Mouse (Mus musculus) frontal cortex, postnatal 25 days (tissue): ENCODE measurements around the gene Jak1.

ENCODE experiments used
- DNase-seq, 2 experiments: peaks; one replicate each; pipeline ENCODE4 v3.0.0; 2022; ENCODE audit warnings: low spot score in 2 of 2

Gene Jak1

GRCm38 (mm10) chr4:101264741-101265513 lies at the start of gene Jak1:
Gene Jak1 (minus strand): TSS chr4:101265282.
- DNase-seq, result peak; percentile 91 to 93

DNA sequence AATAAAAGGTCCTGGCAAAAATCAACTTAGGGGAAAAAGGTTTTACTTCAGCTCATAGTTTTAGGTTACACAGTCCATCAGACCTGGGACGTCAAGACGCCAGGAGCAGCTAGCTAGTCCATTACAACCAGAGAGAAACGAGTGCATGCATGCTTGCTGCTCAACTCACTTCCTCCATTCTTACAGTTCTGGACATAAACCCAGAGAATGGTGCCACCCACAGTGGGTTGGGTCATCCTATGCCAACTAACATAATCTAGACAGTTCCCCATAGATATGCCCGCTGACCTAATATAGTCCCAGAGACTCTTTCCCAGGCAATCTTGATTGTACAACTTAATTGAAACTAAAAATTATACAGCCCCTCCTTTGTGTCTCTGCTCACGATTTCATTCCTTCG lies 47.0 kb upstream of the Jak1 start:
- no peak for DNase-seq

DNA sequence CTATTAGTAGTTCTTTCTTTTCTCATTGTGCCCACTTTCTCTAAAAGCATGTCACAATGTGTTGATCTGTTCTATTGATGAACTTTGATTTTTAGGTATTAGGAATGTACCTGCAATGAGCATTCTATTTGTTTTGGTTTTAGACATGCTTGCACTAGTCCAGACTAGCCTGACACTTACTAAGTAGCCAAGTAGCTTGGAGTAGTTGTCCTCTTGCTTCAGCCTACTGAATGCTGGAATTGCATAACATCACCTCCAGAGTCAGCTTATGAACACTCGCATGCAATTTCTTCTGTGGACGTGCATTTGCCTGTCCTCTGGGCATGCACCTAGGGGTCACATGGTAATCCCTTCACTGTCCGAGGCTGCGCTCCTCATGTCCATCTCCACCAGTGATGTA lies 43.1 kb upstream of the Jak1 start:
- no peak for DNase-seq

DNA sequence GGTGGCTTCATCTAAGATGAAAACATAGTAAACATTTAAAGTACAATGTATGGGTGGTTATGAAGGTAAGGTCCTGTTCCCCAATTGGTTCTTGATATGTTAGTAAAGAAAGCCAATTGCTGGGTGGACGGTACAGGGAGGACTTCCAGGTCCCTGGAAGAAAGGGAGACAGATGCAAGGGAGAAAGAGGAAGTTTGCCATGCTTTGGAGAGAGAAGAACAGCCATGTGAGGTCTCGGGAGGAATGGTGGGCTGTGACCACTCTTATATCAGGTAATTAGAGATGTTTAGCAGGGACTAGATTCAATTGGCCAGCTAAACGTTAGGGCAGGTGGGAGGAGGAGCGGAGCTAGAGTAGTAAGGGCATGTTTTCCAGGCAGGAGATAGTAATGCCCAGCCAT lies 42.2 kb upstream of the Jak1 start:
- no peak for DNase-seq

DNA sequence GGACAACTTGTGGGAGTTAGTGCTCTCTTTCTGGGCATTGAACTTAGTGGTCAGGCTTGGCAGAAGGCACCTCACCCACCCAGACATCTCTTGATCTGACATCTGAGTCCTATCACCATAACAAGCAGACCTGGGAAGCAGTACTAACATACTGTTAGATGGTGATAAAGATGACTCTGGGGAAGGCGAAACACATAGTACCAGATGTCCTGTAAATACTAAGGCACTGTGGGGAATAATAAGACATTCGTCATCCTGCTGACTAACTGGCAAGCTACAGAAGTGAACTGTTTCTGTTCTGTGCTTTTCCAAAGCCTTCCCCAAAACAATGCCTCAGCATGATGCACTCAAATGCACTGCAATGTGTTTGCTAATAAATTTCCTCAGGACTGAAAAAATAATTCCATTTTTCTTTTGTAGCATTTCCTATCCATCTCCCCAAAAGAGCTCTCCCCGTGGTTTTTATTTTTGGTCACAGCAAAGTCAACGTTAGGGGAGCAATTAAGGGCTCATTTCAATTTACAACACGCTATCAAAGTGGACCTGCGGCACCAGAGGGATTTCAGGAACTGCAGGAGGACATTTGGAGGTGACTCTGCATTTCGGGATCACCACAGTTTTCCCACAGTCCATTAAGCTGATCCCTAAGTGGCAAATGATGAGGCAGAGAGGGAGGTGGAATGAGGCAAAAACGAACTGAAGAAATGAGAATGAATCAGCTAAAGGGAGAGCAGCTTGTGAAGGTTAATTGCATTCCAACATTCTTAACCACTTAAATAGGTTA lies 41.2 kb upstream of the Jak1 start:
- no peak for DNase-seq

GRCm38 (mm10) chr4:101305126-101305525 lies 40.0 kb upstream of the Jak1 start:
- no peak for DNase-seq

DNA sequence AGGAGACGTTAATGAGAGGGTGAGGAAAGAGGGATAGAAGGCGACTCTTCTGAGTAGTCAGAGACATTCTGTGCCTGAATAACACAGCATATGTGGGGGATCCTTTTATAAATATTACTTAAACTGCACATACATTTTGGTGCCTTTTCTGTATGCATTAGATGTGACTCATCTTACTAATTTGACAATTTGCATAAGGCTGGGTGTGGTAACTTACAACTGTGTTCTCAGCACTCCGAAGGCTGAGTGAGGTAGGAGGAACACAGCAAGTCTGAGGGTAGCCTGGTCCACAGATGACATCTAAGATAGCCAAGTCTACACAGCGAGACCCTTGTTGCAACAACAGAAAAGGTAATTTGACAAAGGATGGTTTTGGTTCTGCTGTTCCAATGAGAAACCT lies 39.0 kb upstream of the Jak1 start:
- no peak for DNase-seq

GRCm38 (mm10) chr4:101300392-101300910 lies 35.4 kb upstream of the Jak1 start:
- no peak for DNase-seq

DNA sequence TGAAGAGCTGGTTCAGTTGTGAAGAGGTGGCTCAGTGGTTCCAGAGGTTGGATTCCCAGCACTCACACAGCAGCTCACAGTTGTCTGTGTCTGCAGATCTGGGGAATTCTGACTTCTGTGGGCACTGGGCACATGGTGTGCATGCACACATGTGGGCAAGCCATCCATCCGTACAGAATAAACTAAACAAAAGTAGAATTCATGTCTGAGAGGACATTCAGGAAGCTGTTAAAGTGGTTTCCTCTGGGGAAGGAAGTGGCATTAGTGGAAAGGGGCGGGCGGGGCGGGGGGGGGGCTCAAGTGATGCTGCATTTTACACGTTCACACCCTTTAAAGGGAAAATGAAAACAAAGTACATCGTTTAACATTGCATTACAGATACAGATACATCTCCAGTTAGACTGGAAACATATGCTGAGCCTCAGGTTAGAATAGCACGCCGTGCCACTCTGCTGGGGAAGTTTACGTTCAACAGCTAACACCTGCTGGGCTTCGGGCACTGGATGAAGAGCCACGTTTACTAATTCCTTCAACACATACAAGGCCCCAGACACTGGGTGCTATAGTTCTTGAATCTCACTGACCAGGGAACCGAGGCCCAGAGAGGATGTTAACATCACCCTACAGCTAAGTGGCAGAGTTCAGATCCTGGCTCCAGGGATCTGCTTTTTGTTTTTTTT lies 33.4 kb upstream of the Jak1 start:
- no peak for DNase-seq

DNA sequence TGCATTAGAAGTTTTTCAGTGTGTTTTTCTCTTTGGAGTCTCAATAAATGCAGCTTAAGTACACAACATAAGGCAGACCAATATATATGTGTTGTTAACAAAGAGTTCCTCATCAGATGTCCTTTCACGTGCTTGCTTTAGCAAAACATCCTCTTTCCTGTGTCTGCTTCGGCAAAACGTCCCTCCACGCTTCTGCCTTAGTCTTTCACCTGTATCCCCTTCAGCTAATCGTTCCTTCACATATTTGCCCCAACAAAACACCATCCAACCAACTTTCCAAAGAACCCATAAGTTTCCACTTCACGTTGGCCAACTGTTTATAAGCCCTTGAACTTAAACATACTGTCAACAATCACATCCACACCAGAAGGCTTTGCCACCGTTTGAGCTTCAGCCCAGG lies 31.8 kb upstream of the Jak1 start:
- no peak for DNase-seq

GRCm38 (mm10) chr4:101295788-101296187 lies 30.7 kb upstream of the Jak1 start:
- no peak for DNase-seq

DNA sequence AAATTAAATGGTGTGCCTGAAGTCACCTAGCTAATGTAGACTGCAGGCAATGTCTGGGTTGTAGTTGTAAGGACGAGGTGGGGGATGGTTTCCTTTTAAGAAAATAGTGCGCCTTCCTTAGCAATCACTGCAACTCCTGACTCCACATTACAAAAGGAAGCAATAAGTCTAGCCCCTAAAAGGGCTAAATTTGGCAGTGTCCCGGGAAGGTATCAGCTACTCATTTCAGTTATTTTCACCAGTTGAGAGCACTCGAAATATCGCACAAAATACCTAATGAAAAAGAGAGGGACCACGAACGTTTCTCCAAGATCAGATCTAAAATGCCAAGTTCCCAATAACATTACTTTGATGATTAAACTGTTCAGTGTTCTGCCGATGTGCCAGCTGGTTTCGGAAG lies 28.6 kb upstream of the Jak1 start:
- no peak for DNase-seq

- DNase-seq, result no peak
These were observed 27.9 kb upstream of the Jak1 start for GRCm38 (mm10) chr4:101292736-101293541.

- peak; percentile 56 to 74 for DNase-seq
These were observed 27.1 kb upstream of the Jak1 start for GRCm38 (mm10) chr4:101292028-101292735.

GRCm38 (mm10) chr4:101288292-101288691 lies 23.2 kb upstream of the Jak1 start:
- no peak for DNase-seq

DNA sequence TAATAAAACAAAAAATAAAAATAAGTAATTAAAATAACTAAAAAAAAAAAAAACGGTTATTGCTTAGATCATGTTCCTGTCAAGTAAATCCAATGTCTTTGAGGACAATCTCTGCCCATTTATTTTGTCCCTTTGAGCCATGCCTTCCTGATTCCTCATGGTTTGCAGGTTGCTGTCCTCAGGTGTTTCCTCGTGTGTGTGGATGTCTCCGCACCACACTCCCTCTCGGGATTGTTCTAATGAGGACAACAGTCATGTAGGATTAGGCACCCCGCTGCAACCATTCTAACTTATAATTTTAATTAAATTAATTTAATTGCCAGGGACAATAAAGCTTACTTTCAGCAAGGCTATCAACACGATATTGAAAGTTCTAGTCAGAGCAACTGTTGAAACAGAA lies 21.5 kb upstream of the Jak1 start:
- DNase-seq, result no peak

DNA sequence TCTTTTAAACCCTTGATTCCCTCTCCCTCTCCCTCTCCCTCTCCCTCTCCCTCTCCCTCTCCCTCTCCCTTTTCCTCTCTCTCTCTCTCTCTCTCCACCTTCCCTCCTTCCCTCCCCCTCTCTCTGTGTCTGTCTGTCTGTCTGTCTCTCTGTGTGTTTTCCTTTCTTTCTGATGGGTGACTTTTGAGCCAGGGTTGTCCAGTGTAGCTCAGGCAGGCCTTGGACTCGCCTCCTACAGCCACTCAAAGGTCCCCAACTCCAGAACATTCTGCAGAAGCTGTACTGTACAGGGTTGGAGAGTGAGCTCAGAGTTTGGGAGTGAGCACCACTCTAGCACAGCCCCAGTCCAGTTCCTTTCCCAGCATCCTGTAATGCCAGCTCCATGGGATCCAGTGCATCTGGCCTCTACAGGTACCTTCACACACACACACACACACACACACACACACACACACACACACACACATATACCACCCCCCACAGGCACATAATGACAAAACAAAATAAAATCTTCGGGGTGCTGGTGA lies 20.9 kb upstream of the Jak1 start:
- DNase-seq, result no peak

- DNase-seq, result no peak
These were observed 18.9 kb upstream of the Jak1 start for GRCm38 (mm10) chr4:101283938-101284337.

DNA sequence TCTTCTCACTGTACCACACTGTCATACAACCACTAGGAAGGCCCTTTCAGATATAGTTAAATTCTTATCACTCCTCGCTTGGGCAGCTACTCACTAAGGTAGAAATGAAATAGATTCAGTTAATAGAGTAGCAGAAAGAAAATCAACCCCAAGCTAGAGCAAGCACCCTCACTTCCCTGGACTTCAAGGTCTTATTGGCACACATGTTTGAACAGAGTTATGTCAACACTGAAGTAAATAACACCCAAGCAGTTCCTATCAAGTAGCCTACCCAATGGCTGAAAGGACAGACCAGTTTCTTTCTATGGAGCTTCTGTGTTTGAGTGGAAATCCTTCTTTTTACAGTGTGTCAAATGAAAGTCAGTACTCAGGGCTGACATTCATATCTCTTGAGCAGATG lies 17.2 kb upstream of the Jak1 start:
- no peak for DNase-seq

- no peak for DNase-seq
These were observed 15.0 kb upstream of the Jak1 start for GRCm38 (mm10) chr4:101280119-101280518.
